Mouse (Mus musculus) neural tube, embryonic 14.5 days (tissue): Measurements from ENCODE around the gene Cfb. TPM values are rescaled to one million over a fixed set of nuclear protein-coding genes. Genes with fewer than 3 reads are reported as not detected.
"Not testable (repeated sequence)": the region's sequence is repeated elsewhere in the genome, so short reads cannot be mapped to it uniquely, and the experiment has no call there.

Experiments used
- ATAC-seq: fragments of 200-750 bp; cut with Nextera tagmentation; 2 replicates; pipeline ENCODE4 v1.8.0; 2017; ENCODE audit warnings: low read depth, mild to moderate bottlenecking, moderate TSS enrichment, moderate library complexity
- H3K27ac ChIP-seq: fragments of 300-500 bp; sonication (generic); 2 replicates; pipeline ENCODE4 v1.5.1; 2014; ENCODE audit warnings: low read depth, mild to moderate bottlenecking, control low read depth, low read length, moderate library complexity, mixed read lengths
- H3K27me3 ChIP-seq: fragments of 300-500 bp; sonication (generic); 2 replicates; pipeline ENCODE4 v1.6.1; 2014; ENCODE audit warnings: low read length; ENCODE audit not compliant: control insufficient read depth, insufficient read depth
- H3K36me3 ChIP-seq: fragments of 300-500 bp; sonication (generic); 2 replicates; pipeline ENCODE4 v1.6.1; 2014; ENCODE audit warnings: low read length, mixed read lengths; ENCODE audit not compliant: control insufficient read depth, insufficient read depth
- H3K4me1 ChIP-seq: fragments of 300-500 bp; sonication (generic); 2 replicates; pipeline ENCODE4 v1.6.1; 2014; ENCODE audit warnings: low read length; ENCODE audit not compliant: control insufficient read depth, insufficient read depth
- H3K4me2 ChIP-seq: fragments of 300-500 bp; sonication (generic); 2 replicates; pipeline ENCODE4 v1.6.1; 2014; ENCODE audit warnings: mild to moderate bottlenecking, low read depth, low read length, control low read depth
- H3K4me3 ChIP-seq: fragments of 300-500 bp; sonication (generic); 2 replicates; pipeline ENCODE4 v1.5.1; 2014; ENCODE audit warnings: low read depth, low read length, control low read depth, mixed read lengths
- H3K9ac ChIP-seq: fragments of 300-500 bp; sonication (generic); replicated peaks from 2 replicates; pipeline ENCODE4 v1.6.1; 2014; ENCODE audit warnings: low read depth, mild to moderate bottlenecking, control low read depth, low read length, mixed read lengths
- H3K9me3 ChIP-seq: fragments of 300-500 bp; sonication (generic); 2 replicates; pipeline ENCODE4 v1.6.1; 2016; ENCODE audit warnings: low read length; ENCODE audit not compliant: control insufficient read depth
- WGBS: fragments of 180-500 bp; shearing (Covaris S2); extraction: QIAGEN DNeasy Blood & Tissue Kit; methylation state at CpG from one replicate; pipeline ENCODE4 v1.1.7; 2014; 5-methylcytosine and 5-hydroxymethylcytosine counted together
- polyA plus RNA-seq: library from polyadenylated mRNA; unstranded; fragments of >200 nt; fragmentation: Nextera tagmentation; extraction: Ambion mirVana; gene quantifications from 2 replicates; pipeline ENCODE4 v1.2.1, GENCODE M21; 2014

Cfb gene
- polyA plus RNA-seq, result 1.3 and 2.0 TPM in 2 replicates

- Histone ChIP-seq H3K9ac (no peak within 1 kb of the TSS), H3K36me3 (no peaks in the 10 kb centered on the region), H3K27ac (no peak within 1 kb of the TSS; the same call in 1 of the 2 replicates), H3K4me1 (no peaks in the 10 kb centered on the region), H3K4me3 (no peak within 1 kb of the TSS), H3K4me2 (no peak within 1 kb of the TSS), H3K9me3 (no peaks in the 10 kb centered on the region), H3K27me3 (no peaks in the 10 kb centered on the region)
- no peak; the same call in 1 of the 2 replicates for ATAC-seq
- 63% methylated on average over 8 of the region's 8 CpGs for WGBS
Observed at GRCm38 (mm10) chr17:34862416-34863081, at the start of gene Cfb. TSS of gene Cfb (minus strand) at chr17:34862518.

DNA sequence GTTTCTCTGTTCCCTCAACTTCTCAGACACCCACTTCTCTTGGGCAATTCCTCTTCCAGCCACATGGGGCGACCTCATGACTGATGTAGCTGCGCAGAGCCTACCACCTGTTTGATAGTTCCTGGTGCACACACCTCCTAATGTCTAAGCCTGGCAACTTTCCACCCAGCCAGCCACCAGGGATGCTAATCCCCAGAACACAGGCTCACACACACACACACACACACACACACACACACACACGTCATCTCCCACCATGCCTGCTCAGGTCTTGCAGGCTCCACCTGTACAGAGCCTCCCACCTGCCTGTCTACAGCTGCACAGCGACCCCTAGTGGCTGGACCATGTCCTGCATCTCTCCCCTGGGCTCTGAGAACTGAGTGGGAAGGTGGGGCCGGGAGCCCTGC, 49.6 kb upstream of the Cfb start:
- H3K27ac ChIP-seq, result no peak overlapping the region
- H3K4me3 ChIP-seq, result no peak overlapping the region
- H3K36me3 ChIP-seq, result peaks cover 69% of the 10 kb centered on the region
- H3K9ac ChIP-seq, result no peak overlapping the region
- ATAC-seq, result peak; percentile 56; the same call in 1 of the 2 replicates
- H3K9me3 ChIP-seq, result no peaks in the 10 kb centered on the region
- H3K4me2 ChIP-seq, result no peak overlapping the region
- H3K27me3 ChIP-seq, result no peaks in the 10 kb centered on the region
- 48% methylated on average over 5 of the region's 5 CpGs for WGBS
- H3K4me1 ChIP-seq, result no peaks in the 10 kb centered on the region

DNA sequence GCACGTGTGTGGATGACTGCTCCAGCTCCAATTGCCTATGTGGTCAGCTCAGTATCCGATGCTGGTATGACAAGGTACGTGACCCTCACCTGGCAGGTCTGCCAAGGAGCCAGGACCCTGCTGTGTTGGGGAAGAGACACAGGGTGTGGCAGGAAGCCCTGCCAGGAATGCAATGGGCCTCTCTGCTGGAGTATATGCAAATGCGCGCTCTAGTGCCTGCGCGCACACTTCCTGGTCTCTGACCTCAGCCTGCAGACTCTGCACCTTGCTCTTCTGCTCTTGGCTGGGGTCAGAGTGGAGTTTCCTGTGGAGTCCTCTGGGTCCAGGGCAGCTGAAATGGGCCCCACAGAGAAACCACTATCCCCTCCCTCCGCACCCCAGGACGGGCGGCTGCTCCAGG, 48.7 kb upstream of the Cfb start:
- H3K9ac ChIP-seq, result no peak overlapping the region
- no peak overlapping the region for H3K4me2 ChIP-seq
- H3K27ac ChIP-seq, result no peak overlapping the region
- peaks cover 78% of the 10 kb centered on the region for H3K36me3 ChIP-seq
- H3K4me1 ChIP-seq, result no peaks in the 10 kb centered on the region
- no peaks in the 10 kb centered on the region for H3K9me3 ChIP-seq
- no peak overlapping the region for H3K4me3 ChIP-seq
- ATAC-seq, result no peak
- no peaks in the 10 kb centered on the region for H3K27me3 ChIP-seq
- 91% methylated on average over 10 of the region's 10 CpGs for WGBS

DNA sequence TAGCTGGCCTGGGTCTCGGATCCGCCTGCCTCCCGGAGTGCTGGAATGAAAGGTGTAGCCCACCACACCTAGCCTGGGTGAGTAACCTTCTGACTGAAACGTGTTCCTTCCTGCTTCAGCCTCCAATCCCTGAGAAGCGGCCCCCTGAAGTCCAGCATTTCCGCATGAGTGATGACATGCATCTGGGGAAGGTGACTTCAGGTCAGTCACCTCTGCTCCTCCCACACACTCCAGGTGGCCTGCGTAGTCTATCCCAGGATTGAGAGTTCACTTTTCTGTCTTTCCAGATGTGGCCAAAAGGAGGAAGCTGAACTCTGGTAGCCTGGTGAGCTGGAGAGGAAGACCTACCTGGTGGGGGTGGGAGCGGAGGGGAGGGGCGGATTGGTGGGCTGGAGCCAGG, 40.6 kb upstream of the Cfb start:
- 95% methylated on average over 9 of the region's 9 CpGs for WGBS
- H3K36me3 ChIP-seq, result peaks cover 45% of the 10 kb centered on the region
- peaks cover 6% of the 10 kb centered on the region; the same call in 1 of the 2 replicates for H3K4me1 ChIP-seq
- H3K27ac ChIP-seq, result no peak overlapping the region
- no peak overlapping the region for H3K9ac ChIP-seq
- H3K9me3 ChIP-seq, result no peaks in the 10 kb centered on the region
- H3K4me3 ChIP-seq, result no peak overlapping the region
- ATAC-seq, result no peak
- H3K27me3 ChIP-seq, result no peaks in the 10 kb centered on the region
- no peak overlapping the region for H3K4me2 ChIP-seq

DNA sequence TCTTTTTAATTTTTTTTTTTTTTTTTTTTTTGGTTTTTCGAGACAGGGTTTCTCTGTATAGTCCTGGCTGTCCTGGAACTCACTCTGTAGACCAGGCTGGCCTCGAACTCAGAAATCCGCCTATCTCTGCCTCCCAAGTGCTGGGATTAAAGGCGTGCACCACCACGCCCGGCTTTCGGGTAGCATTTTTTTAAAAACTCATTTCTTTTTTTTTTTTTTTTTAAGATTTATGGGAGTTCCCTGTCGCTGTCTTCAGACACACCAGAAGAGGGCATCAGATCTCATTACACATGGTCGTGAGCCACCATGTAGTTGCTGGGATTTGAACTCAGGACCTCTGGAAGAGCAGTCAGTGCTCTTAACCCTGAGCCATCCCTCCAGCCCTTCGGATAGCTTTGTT, 39.6 kb upstream of the Cfb start:
- H3K4me2 ChIP-seq, H3K4me3 ChIP-seq, H3K9me3 ChIP-seq, H3K9ac ChIP-seq, H3K27ac ChIP-seq, ATAC-seq, H3K27me3 ChIP-seq: not testable (repeated sequence)
- H3K36me3 ChIP-seq, result peaks cover 36% of the 10 kb centered on the region
- H3K4me1 ChIP-seq, result peaks cover 14% of the 10 kb centered on the region
- WGBS, result 89% methylated on average over 8 of the region's 10 CpGs

DNA sequence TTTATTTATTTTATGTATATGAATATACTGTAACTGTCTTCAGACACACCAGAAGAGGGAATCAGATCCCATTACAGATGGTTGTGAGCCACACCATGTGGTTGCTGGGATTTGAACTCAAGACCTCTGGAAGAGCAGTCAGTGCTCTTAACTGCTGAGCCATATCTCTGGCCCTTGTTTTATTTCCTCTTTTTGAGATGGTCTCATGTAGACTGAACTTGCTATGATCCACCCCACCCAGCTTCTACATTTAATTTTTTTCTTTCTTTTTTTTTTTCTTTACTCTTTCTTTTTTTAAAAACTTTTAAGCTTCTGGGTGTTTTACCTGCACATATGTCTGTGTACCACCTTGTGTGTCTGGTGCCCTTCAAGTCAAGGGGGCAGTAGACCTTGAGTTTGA, 38.5 kb upstream of the Cfb start:
- peaks cover 24% of the 10 kb centered on the region for H3K36me3 ChIP-seq
- not testable (repeated sequence) for H3K27ac ChIP-seq, H3K4me3 ChIP-seq, H3K27me3 ChIP-seq, H3K9me3 ChIP-seq, ATAC-seq, H3K9ac ChIP-seq, H3K4me2 ChIP-seq
- peaks cover 25% of the 10 kb centered on the region for H3K4me1 ChIP-seq

- WGBS, result 4% methylated on average over 5 of the region's 5 CpGs
- H3K27ac ChIP-seq, result peak overlapping the region; percentile 97
Observed at GRCm38 (mm10) chr17:34899890-34900243, 37.5 kb upstream of the Cfb start.

DNA sequence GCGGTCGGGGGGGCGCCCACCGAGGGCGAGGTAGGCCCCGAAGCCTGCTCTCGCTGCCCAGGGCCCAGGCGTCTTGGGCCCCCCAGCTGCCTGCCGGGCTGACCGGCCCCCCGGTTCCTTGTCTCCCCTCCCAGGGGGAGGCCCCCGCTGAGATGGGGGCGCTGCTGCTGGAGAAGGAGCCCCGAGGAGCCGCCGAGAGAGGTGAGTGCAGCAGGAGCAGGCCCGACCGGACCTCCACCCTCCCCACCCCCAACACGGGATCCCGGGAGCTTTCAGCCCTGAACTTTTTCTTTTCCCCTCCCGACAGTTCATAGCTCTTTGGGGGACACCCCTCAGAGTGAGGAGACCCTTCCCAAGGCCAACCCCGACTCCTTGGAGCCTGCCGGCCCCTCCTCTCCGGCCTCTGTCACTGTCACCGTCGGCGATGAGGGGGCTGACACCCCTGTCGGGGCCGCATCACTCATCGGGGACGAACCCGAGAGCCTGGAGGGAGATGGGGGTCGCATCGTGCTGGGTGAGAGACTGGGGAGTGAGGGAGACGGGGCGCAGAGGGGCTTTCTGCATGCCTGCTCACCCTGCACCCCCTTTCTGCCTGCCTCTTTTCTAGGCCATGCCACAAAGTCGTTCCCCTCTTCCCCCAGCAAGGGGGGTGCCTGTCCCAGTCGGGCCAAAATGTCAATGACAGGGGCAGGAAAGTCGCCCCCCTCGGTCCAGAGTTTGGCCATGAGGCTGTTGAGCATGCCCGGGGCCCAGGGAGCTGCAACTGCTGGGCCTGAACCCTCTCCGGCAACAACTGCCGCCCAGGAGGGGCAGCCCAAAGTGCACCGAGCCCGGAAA, 37.0 kb upstream of the Cfb start:
- Histone ChIP-seq H3K36me3 (peaks cover 11% of the 10 kb centered on the region), H3K27me3 (no peaks in the 10 kb centered on the region), H3K9me3 (no peaks in the 10 kb centered on the region), H3K4me1 (peaks cover 32% of the 10 kb centered on the region), H3K4me3 (peak overlapping the region; percentile 82), H3K27ac (peak overlapping the region; percentile 97), H3K9ac (peak overlapping the region; percentile 98), H3K4me2 (peak overlapping the region; percentile 97)
- 0% methylated on average over 33 of the region's 45 CpGs for WGBS
- ATAC-seq, result peak; percentile 9; the same call in 1 of the 2 replicates

More at GRCm38 (mm10) chr17:34899890-34900243, 37.5 kb upstream of the Cfb start:
- Histone ChIP-seq H3K9ac (peak overlapping the region; percentile 98), H3K4me3 (peak overlapping the region; percentile 82), H3K4me1 (peaks cover 32% of the 10 kb centered on the region), H3K27me3 (no peaks in the 10 kb centered on the region), H3K4me2 (peak overlapping the region; percentile 97), H3K36me3 (peaks cover 17% of the 10 kb centered on the region), H3K9me3 (no peaks in the 10 kb centered on the region)
- ATAC-seq, result no peak

DNA sequence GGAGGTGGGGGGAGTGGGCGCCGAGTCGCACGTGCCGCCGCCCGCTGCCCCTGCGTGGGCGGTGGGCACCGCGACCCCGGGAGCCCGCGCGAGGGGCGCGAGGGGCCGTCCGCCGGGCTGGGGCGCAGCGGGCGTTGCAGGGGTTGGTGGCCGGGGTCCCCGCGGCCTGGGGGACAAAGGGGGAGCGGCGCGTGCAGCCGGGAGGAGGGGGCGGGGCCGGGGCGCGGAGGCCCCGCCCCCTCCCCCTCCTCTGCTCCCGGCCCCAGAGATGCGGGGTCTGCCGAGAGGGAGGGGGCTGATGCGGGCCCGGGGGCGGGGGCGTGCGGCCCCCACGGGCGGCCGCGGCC, 36.4 kb upstream of the Cfb start:
- 0 out of 2 replicates have a peak, but pooled peaks have one; percentile 3 for ATAC-seq
- peaks cover 34% of the 10 kb centered on the region for H3K4me1 ChIP-seq
- H3K27ac ChIP-seq, result peak overlapping the region; percentile 97
- peak overlapping the region; percentile 82 for H3K4me3 ChIP-seq
- no peaks in the 10 kb centered on the region for H3K27me3 ChIP-seq
- H3K9ac ChIP-seq, result peak overlapping the region; percentile 98
- WGBS, result 0% methylated on average over 6 of the region's 47 CpGs
- peak overlapping the region; percentile 97 for H3K4me2 ChIP-seq
- H3K9me3 ChIP-seq, result no peaks in the 10 kb centered on the region
- peaks cover 11% of the 10 kb centered on the region for H3K36me3 ChIP-seq
